Mouse (Mus musculus): ENCODE results near the gene Engase.

- TF ChIP-seq CTCF (IDR thresholded peaks at IDR 0.05; ENCODE audit: extremely low read depth, insufficient read length, insufficient replicate concordance, low read depth, low read length) = no peak
- TF ChIP-seq POLR2A (IDR thresholded peaks at IDR 0.05; ENCODE audit: low read depth, low read length) = no peak
These were observed 33.9 kb upstream of the Engase start for GRCm38 (mm10) chr11:118442691-118443090.

All from small intestine, adult 2 months (tissue).